Mouse (Mus musculus): Measurements from ENCODE around the gene Aamp. TPM values are rescaled to one million over a fixed set of nuclear protein-coding genes. Genes with fewer than 3 reads are reported as not detected.

Gene Aamp
- total and polyA plus RNA-seq, 3 experiments, result 108 to 172 (median 163) TPM

DNA sequence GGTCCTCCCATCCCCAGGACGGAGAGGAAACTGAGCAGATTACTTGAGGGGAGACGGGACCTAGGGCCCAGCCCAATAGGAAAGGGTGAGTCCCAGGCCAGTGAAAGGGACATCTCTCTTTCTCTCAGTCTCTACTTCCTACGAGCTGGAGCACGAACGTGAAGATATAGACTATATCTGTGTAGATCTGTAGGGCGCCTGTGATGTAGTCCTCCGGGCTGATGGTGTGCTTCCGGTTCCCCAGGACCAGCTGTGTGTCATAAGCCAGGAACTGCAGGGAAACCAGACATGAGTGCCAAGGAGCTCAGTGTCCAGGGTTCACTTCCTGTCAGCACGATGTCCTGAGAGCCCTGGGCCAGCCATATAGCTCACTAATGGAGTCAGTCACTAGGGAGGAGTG, 4.7 kb upstream of the Aamp start:
- dilution Hi-C loops (cut with MboI; ENCODE audit: extremely low pct_ligation_motif_present, extremely low pct_unique_long_range_greater_than_20kb, low sequenced_read_pairs), result no loop called here
- Histone ChIP-seq H3K4me2 (ENCODE audit: insufficient read depth, low read depth, poor library complexity, severe bottlenecking) (no peak overlapping the region), H3K9ac (ENCODE audit: insufficient read depth, low read depth) (no peak overlapping the region), H3K27me3 (replicated peaks) (no peaks in the 10 kb centered on the region), H3K27ac (ENCODE audit: insufficient read depth, low read depth) (no peak overlapping the region), H3K79me2 (replicated peaks; ENCODE audit: control insufficient read depth, extremely low read depth, insufficient read depth, poor library complexity, severe bottlenecking) (peaks cover under 1% of the 10 kb centered on the region; the same call in 1 of the 2 replicates), H3K4me1 (ENCODE audit: control insufficient read depth in 1 of 2, insufficient read depth in 2 of 2) (peaks cover 8 to 60% of the 10 kb centered on the region in 2 experiments; a peak in 3 of 4 replicates), H3K9me3 (replicated peaks; ENCODE audit: low read length) (no peaks in the 10 kb centered on the region), H3K36me3 (replicated peaks in 1 of 2; ENCODE audit: control insufficient read depth in 1 of 2, insufficient read depth in 1 of 2, low read length in 1 of 2) (peaks cover 52 to 72% of the 10 kb centered on the region in 2 experiments), H3K4me3 (replicated peaks in 1 of 3; ENCODE audit: low read depth in 2 of 3, low read length in 2 of 3, poor library complexity in 1 of 3) (no peak overlapping the region)
- TF ChIP-seq E2F4 (IDR thresholded peaks at IDR 0.05; ENCODE audit: insufficient replicate concordance, low read depth, low read length) (no peak), CHD1 (IDR thresholded peaks at IDR 0.05; ENCODE audit: low read depth, low read length) (no peak), SIN3A (IDR thresholded peaks at IDR 0.05; ENCODE audit: low read length) (no peak), JUND (conservative IDR thresholded peaks at IDR 0.05; ENCODE audit: low read depth, low read length) (no peak), MAFK (IDR thresholded peaks at IDR 0.05; ENCODE audit: insufficient replicate concordance, low read length) (no peak), SMC3 (IDR thresholded peaks at IDR 0.05; ENCODE audit: low read depth, low read length) (no peak), USF2 (conservative IDR thresholded peaks at IDR 0.05; ENCODE audit: low read depth, low read length) (no peak), RCOR1 (conservative IDR thresholded peaks at IDR 0.05; ENCODE audit: low read depth, low read length) (no peak), HCFC1 (IDR thresholded peaks at IDR 0.05; ENCODE audit: low read depth, low read length) (no peak), NRF1 (IDR thresholded peaks at IDR 0.05; ENCODE audit: low read depth, low read length) (no peak), TCF12 (IDR thresholded peaks at IDR 0.05; ENCODE audit: low read depth, low read length) (no peak), CHD2 (IDR thresholded peaks at IDR 0.05; ENCODE audit: low read length) (no peak)
- in situ Hi-C loops (cut with MboI; ENCODE audit: low pct_ligation_motif_present, low pct_unique_long_range_greater_than_20kb, low sequenced_read_pairs), result no loop called here
- DNase-seq (ENCODE audit: extremely low read depth), result no peak

DNA sequence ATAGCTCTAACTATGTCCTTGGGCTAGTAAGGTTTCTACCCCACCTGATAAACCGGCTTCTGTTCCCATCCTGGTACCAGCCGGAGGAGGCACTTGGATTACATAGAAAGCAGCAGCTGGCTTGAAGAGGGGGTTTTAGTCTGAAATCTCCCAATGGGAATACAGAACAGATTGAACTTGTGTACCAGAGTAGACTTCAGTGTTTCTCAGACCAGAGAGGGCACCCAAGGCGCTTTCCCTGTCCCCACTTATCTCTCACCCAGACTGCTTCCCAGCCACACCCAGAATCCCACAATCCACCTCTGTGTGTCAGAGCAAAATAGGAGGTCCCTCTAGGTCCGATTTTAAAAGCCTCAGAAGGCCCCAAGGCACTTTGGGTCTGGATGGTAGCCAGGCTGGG, 3.8 kb upstream of the Aamp start:
- Histone ChIP-seq H3K79me2 (replicated peaks; ENCODE audit: control insufficient read depth, extremely low read depth, insufficient read depth, poor library complexity, severe bottlenecking) (peaks cover 9% of the 10 kb centered on the region), H3K9me3 (replicated peaks; ENCODE audit: low read length) (no peaks in the 10 kb centered on the region), H3K9ac (ENCODE audit: insufficient read depth, low read depth) (no peak overlapping the region), H3K4me3 (replicated peaks in 1 of 3; ENCODE audit: low read depth in 2 of 3, low read length in 2 of 3, poor library complexity in 1 of 3) (no peak overlapping the region), H3K27ac (ENCODE audit: insufficient read depth, low read depth) (no peak overlapping the region), H3K4me1 (ENCODE audit: control insufficient read depth in 1 of 2, insufficient read depth in 2 of 2) (peaks cover 8 to 59% of the 10 kb centered on the region in 2 experiments; a peak in 3 of 4 replicates), H3K27me3 (replicated peaks) (no peaks in the 10 kb centered on the region), H3K36me3 (replicated peaks in 1 of 2; ENCODE audit: control insufficient read depth in 1 of 2, insufficient read depth in 1 of 2, low read length in 1 of 2) (peaks cover 43 to 63% of the 10 kb centered on the region in 2 experiments), H3K4me2 (ENCODE audit: insufficient read depth, low read depth, poor library complexity, severe bottlenecking) (no peak overlapping the region)
- TF ChIP-seq BHLHE40 (IDR thresholded peaks at IDR 0.05; ENCODE audit: low read depth, low read length) (no peak), ZC3H11A (IDR thresholded peaks at IDR 0.05; ENCODE audit: low read depth, low read length) (no peak), CTCF (conservative IDR thresholded peaks at IDR 0.05 in 1 of 2, IDR thresholded peaks at IDR 0.05 in 1 of 2; ENCODE audit: low read depth in 2 of 2, low read length in 2 of 2) (no peak), MAX (IDR thresholded peaks at IDR 0.05; ENCODE audit: low read length) (no peak), PAX5 (IDR thresholded peaks at IDR 0.05; ENCODE audit: low read length) (no peak), GABPA (IDR thresholded peaks at IDR 0.05; ENCODE audit: insufficient replicate concordance, low read depth, low read length) (no peak), POLR2AphosphoS2 (IDR thresholded peaks at IDR 0.05; ENCODE audit: low read depth, low read length) (no peak), KAT2A (IDR thresholded peaks at IDR 0.05; ENCODE audit: insufficient replicate concordance, low read length) (no peak), IRF4 (IDR thresholded peaks at IDR 0.05; ENCODE audit: low read depth, low read length) (no peak), CHD2 (IDR thresholded peaks at IDR 0.05; ENCODE audit: low read length) (no peak), SIN3A (IDR thresholded peaks at IDR 0.05; ENCODE audit: low read length) (no peak), TCF12 (IDR thresholded peaks at IDR 0.05; ENCODE audit: low read depth, low read length) (no peak), MXI1 (IDR thresholded peaks at IDR 0.05; ENCODE audit: low read depth, low read length) (no peak), CHD1 (IDR thresholded peaks at IDR 0.05; ENCODE audit: low read depth, low read length) (no peak), TBP (conservative IDR thresholded peaks at IDR 0.05; ENCODE audit: low read depth, low read length) (no peak), EP300 (IDR thresholded peaks at IDR 0.05; ENCODE audit: low read length) (no peak), USF1 (IDR thresholded peaks at IDR 0.05; ENCODE audit: low read depth, low read length) (no peak), ZNF384 (IDR thresholded peaks at IDR 0.05; ENCODE audit: low read depth, low read length) (no peak), E2F4 (IDR thresholded peaks at IDR 0.05; ENCODE audit: insufficient replicate concordance, low read depth, low read length) (no peak)
- no peak for DNase-seq (ENCODE audit: extremely low read depth)
- dilution Hi-C loops (cut with MboI; ENCODE audit: extremely low pct_ligation_motif_present, extremely low pct_unique_long_range_greater_than_20kb, low sequenced_read_pairs), result no loop called here
- in situ Hi-C loops (cut with MboI; ENCODE audit: low pct_ligation_motif_present, low pct_unique_long_range_greater_than_20kb, low sequenced_read_pairs), result no loop called here

Measured in CH12.LX (cell line).